Mouse (Mus musculus) neural tube, embryonic 15.5 days (tissue): ENCODE measurements around the gene Lrrc4. TPM values are rescaled to one million over a fixed set of nuclear protein-coding genes. Genes with fewer than 3 reads are reported as not detected.
A peak's percentile ranks its signal among the peaks of the same experiment; 100 is the strongest.

Experiments used
- ATAC-seq: fragments of 200-750 bp; cut with Nextera tagmentation; 2 replicates; pipeline ENCODE4 v1.8.0; 2017; ENCODE audit warnings: mild to moderate bottlenecking, moderate TSS enrichment, moderate library complexity; ENCODE audit not compliant: low FRiP score
- H3K27ac ChIP-seq: fragments of 300-500 bp; sonication (generic); replicated peaks from 2 replicates; pipeline ENCODE4 v1.5.1; 2015; ENCODE audit warnings: mild to moderate bottlenecking, inconsistent platforms
- H3K27me3 ChIP-seq: fragments of 300-500 bp; sonication (generic); replicated peaks from 2 replicates; pipeline ENCODE4 v1.6.1; 2015; ENCODE audit warnings: inconsistent platforms
- H3K36me3 ChIP-seq: fragments of 300-500 bp; sonication (generic); 2 replicates; pipeline ENCODE4 v1.6.1; 2015; ENCODE audit warnings: inconsistent platforms
- H3K4me1 ChIP-seq: fragments of 300-500 bp; sonication (generic); 2 replicates; pipeline ENCODE4 v1.6.1; 2015; ENCODE audit warnings: inconsistent platforms
- H3K4me2 ChIP-seq: fragments of 300-500 bp; sonication (generic); 2 replicates; pipeline ENCODE4 v1.6.1; 2015; ENCODE audit warnings: inconsistent platforms, mild to moderate bottlenecking, moderate library complexity
- H3K4me3 ChIP-seq: fragments of 300-500 bp; sonication (generic); replicated peaks from 2 replicates; pipeline ENCODE4 v1.5.1; 2015; ENCODE audit warnings: mild to moderate bottlenecking, inconsistent platforms
- H3K9ac ChIP-seq: fragments of 300-500 bp; sonication (generic); replicated peaks from 2 replicates; pipeline ENCODE4 v1.6.1; 2015; ENCODE audit warnings: mild to moderate bottlenecking, inconsistent platforms
- H3K9me3 ChIP-seq: fragments of 300-500 bp; sonication (generic); replicated peaks from 2 replicates; pipeline ENCODE4 v1.6.1; 2016; ENCODE audit warnings: inconsistent platforms
- whole genome bisulfite sequencing: fragments of 180-500 bp; shearing (Covaris S2); methylation state at CpG from one replicate; pipeline ENCODE4 v1.1.7; 2015; ENCODE audit warnings: mixed read lengths; 5-methylcytosine and 5-hydroxymethylcytosine counted together
- polyA plus RNA-seq: library from polyadenylated mRNA; unstranded; fragments of >200 nt; fragmentation: Nextera tagmentation; extraction: Ambion mirVana; gene quantifications from 2 replicates; pipeline ENCODE4 v1.2.1, GENCODE M21; 2015

Lrrc4 gene
- polyA plus RNA-seq, 1 experiment from 2014 or later = 8.5 TPM

DNA sequence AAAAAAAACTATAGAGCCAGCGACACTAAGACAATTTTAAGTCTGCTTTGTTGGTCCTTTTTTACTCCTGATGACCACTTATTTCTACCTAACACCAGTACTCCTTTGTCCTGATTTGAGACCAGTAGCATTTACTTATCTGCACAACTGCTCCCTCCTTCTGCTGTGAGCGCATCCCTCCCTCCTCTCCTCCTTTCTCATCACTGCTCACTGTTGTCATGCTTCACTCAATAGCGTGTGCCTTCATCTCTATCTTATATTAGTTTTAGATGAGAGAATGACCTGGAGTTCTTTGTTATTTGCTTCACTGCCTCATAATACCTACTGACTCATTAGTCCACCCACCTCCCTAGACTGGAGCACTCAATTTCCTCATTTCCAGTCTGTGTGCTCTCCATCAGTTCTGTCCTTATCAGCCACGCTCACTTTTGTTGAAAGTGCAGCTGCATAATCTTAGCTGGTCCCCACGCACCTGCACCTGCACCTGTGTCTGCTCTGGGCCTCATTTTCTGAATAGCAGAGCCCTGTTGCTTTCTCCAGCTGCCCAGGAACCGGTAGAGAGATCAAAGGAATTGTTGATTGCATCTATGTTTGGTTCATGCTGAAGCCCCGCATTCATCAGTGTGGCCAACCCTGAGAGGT is 114.2 kb downstream of the Lrrc4 start:
- Histone ChIP-seq H3K27ac (no peak overlapping the region), H3K4me1 (peaks cover 10% of the 10 kb centered on the region; the same call in 1 of the 2 replicates), H3K9me3 (no peaks in the 10 kb centered on the region), H3K9ac (no peak overlapping the region), H3K4me3 (no peak overlapping the region), H3K27me3 (no peaks in the 10 kb centered on the region), H3K4me2 (no peak overlapping the region), H3K36me3 (no peaks in the 10 kb centered on the region)
- 48% methylated on average over 7 of the region's 7 CpGs for WGBS
- ATAC-seq = no peak

DNA sequence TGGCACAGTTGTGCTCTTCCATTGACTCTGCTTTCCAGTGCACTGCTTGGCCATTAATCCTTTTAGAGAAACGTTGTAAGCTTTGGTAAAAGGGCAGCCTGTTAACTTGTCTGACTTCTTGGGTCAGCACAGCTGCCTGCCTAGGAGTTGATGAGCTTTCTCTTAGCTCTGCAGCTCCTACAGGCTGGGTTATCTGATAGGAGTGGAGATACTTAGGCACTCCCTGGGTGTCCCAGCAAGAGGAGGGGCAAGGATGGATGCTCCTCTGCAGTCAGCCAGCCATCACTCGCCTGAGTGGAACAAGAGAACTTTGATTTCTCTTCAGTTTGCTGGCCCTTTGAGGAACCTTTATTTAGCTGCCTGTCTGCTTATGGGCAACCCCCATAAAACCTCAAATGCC is 121.5 kb downstream of the Lrrc4 start:
- WGBS = 23% methylated on average over 2 of the region's 2 CpGs
- Histone ChIP-seq H3K27me3 (no peaks in the 10 kb centered on the region), H3K9ac (no peak overlapping the region), H3K9me3 (no peaks in the 10 kb centered on the region), H3K4me3 (no peak overlapping the region), H3K4me1 (peaks cover 19% of the 10 kb centered on the region), H3K36me3 (no peaks in the 10 kb centered on the region), H3K4me2 (no peak overlapping the region), H3K27ac (no peak overlapping the region)
- no peak for ATAC-seq

DNA sequence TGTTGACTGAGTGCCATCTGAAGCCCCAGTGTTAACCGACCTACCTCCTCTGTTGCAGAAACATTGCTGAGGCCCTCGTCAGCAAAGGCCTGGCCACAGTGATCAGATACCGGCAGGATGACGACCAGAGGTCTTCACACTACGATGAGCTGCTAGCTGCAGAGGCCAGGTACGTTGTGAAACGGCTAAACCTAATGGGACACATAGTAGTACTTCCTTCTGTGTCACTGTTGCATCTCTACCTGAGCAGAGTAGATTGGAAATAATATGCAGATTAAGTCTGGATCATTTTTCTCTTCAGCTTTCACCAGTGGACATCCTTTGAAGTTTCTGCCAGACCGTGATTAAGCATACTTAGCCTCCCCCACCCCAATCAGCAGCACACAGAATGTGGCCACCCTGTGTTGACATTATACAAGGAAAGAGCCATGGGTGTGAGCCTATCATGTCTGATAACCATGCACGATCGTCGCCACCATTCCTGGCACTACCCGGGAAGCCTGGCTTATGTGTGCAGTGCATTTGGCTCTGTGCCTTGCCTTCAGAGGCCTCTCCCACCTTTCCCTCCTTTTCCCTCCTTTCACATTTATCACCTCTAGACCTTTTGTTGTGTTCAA is 124.5 kb downstream of the Lrrc4 start:
- H3K9ac ChIP-seq = no peak overlapping the region
- no peaks in the 10 kb centered on the region for H3K27me3 ChIP-seq
- no peaks in the 10 kb centered on the region for H3K9me3 ChIP-seq
- no peak overlapping the region for H3K27ac ChIP-seq
- H3K4me1 ChIP-seq = peaks cover 22% of the 10 kb centered on the region
- WGBS = 77% methylated on average over 12 of the region's 12 CpGs
- no peak overlapping the region for H3K4me2 ChIP-seq
- H3K36me3 ChIP-seq = no peaks in the 10 kb centered on the region
- no peak for ATAC-seq
- H3K4me3 ChIP-seq = no peak overlapping the region

DNA sequence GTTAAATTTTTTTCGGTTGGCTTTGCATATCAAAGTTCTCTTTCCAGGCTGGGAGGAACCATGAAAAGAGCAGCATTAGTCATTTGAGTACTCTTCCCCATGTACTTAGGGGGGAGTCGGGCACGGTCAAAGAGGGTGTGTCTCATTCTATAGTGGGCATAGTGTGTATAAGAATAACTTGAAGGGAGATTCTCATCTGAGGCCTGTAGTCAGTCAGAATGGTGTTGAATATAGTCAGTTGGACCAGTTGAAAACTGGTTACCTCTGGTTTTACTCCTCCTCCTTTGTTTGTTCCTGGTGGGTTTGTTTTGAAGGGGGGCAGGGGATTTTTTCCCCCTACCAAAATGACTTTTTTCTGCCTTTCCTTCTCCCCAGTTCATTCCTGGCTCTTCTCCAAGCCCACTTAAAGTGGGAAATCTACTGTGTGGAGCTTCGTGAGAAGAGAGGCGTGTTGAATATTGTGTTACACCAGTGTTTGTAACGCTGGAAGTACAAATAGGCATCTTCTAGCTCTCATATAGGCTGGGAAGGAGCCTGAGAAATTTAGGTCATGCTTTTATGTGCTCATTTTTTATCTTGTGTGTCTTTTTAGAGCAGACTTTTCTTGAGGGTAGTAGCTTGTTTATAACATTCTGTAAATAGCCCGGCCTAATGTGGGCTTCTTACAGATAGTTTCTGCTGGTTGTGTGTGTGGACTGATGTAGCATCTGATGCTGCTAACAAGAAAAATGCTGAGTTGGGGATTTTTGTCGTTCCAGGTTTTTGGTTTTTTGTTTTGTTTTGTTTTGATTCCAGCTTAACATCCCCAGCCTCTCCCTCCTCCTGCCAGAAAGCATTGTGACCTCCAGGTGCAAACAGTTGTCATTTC is 125.2 kb downstream of the Lrrc4 start:
- Histone ChIP-seq H3K9ac (no peak overlapping the region), H3K27me3 (no peaks in the 10 kb centered on the region), H3K9me3 (no peaks in the 10 kb centered on the region), H3K4me1 (peaks cover 22% of the 10 kb centered on the region), H3K4me3 (no peak overlapping the region), H3K36me3 (no peaks in the 10 kb centered on the region), H3K27ac (0 out of 2 replicates have a peak overlapping the region, but pooled peaks have one; percentile 34), H3K4me2 (no peak overlapping the region)
- 70% methylated on average over 8 of the region's 8 CpGs for WGBS
- no peak for ATAC-seq

DNA sequence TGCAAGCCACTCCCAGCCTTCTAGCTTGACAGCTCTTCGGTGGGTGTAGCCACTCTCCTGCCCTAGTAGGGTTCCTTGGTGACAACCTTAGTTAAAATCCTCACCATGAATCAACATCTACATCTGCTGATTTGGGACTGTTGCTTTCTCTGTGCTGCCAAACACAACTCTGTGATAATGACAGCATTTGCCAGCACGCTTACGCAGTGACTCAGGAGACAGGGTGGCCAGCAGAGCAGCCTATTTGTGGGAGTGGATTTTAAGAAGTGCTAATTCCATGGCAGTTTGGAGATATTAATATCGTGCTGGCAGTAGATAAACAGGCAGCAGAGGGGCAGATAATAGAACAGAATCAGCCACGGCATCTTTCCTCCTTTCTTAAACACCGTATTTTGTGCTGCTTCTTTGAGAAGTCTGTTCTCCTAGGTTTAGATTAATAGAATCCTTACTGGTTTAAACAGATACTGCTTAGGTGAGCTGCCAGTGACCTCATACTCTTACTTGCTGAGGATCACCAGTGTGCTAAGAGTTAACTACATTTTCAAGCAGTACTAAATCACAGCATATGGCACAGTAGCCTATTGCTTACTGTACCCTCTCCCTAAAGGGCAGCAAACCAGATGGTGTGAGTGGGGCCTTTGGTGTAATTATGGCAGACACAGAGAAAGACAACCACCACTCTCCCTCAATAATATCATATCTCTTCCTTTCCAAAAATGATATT is 126.0 kb downstream of the Lrrc4 start:
- Histone ChIP-seq H3K36me3 (no peaks in the 10 kb centered on the region), H3K4me1 (peaks cover 22% of the 10 kb centered on the region), H3K27ac (peak overlapping the region; percentile 34; the same call in 1 of the 2 replicates), H3K9me3 (no peaks in the 10 kb centered on the region), H3K4me2 (no peak overlapping the region), H3K9ac (no peak overlapping the region), H3K4me3 (no peak overlapping the region), H3K27me3 (no peaks in the 10 kb centered on the region)
- WGBS = 59% methylated on average over 6 of the region's 6 CpGs
- peak; percentile 36; the same call in 1 of the 2 replicates for ATAC-seq

DNA sequence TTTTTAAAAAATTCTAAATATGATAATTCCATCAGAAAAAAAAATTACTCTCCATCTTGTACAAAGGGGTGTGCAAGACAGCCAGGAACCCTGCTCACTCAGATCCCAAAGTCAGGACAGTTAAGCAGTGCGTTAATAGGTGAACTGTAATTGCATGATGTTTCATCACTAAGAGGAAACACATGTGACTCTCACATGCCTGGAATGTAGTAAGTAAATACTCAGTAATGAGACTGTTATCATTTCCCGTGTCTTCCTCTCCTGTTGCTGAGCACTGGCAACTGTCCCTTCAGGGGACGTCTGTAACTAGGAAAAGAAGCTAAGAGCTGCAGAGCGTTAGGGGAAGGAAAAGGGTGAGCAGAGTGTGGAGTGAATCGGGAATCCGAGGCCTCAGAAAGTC is 126.9 kb downstream of the Lrrc4 start:
- Histone ChIP-seq H3K9me3 (no peaks in the 10 kb centered on the region), H3K4me2 (no peak overlapping the region), H3K27me3 (no peaks in the 10 kb centered on the region), H3K27ac (no peak overlapping the region), H3K4me1 (peaks cover 22% of the 10 kb centered on the region), H3K36me3 (no peaks in the 10 kb centered on the region), H3K4me3 (no peak overlapping the region), H3K9ac (no peak overlapping the region)
- WGBS = 53% methylated on average over 6 of the region's 6 CpGs
- ATAC-seq = no peak

DNA sequence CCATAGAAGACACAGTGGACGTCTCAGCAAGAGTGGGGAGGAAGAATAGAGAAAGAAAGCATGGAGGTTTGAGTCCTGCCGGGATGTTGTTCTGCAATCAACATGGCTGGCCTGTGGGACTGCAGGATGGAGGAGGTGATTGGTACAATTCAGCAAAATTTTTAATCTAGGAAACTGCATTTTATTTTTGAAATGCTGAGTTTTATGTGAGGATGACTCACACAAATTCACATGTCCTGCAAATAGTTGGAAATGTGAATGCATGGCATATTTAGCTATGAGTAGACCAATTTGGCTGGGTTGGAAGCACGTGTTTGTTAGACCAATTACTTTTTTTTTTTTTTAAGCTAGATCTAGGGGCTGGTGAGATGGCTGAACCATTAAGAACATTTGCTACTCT is 134.3 kb downstream of the Lrrc4 start:
- no peak for ATAC-seq
- Histone ChIP-seq H3K4me2 (no peak overlapping the region), H3K4me3 (no peak overlapping the region), H3K27me3 (no peaks in the 10 kb centered on the region), H3K27ac (no peak overlapping the region), H3K9ac (no peak overlapping the region), H3K4me1 (no peaks in the 10 kb centered on the region), H3K36me3 (no peaks in the 10 kb centered on the region), H3K9me3 (no peaks in the 10 kb centered on the region)
- 89% methylated on average over 3 of the region's 3 CpGs for WGBS

DNA sequence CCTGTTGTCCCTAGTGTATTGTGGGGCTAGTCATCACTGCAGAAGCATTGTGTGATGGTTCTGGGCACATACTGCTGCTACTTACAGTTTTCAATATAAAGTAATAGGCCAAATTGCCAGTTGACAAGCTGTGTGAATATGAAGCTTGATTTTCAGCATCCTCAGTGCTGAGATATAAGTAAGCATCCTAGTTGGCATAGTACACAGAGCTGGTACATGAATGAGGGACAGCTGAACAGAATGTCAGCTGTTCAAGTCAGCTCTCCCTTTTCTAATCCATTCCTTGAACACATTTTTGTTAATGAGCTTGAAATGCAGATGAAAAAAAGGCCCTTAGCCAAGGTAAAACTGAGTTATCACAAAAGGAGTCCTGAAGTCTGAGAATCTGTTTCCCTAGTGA is 138.9 kb downstream of the Lrrc4 start:
- 0 out of 2 replicates have a peak overlapping the region, but pooled peaks have one; percentile 5 for H3K27ac ChIP-seq
- no peak for ATAC-seq
- H3K4me2 ChIP-seq = no peak overlapping the region
- no peak overlapping the region for H3K9ac ChIP-seq
- no peak overlapping the region for H3K4me3 ChIP-seq
- no peaks in the 10 kb centered on the region for H3K27me3 ChIP-seq
- no peaks in the 10 kb centered on the region for H3K4me1 ChIP-seq
- no peaks in the 10 kb centered on the region for H3K36me3 ChIP-seq
- no peaks in the 10 kb centered on the region for H3K9me3 ChIP-seq

DNA sequence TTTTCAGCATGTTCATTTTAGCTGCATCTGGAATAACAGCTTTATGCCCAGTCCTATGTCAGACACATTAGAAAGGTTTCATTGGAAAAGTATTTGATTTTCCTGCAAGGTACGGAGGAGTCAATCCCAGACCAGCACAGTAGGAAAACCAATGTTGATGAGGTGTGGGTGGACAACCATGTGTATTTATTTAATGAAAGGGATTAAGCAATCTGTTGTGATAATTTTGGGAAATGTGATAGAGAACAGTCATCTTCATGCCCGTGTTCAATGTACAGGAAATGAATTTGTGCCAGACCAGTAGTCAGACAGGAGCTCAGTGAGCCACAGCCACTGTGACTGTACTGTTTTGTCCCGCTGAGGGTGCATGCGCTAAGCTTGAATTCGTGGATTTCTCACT is 143.8 kb downstream of the Lrrc4 start:
- Histone ChIP-seq H3K4me2 (no peak overlapping the region), H3K9ac (no peak overlapping the region), H3K4me1 (no peaks in the 10 kb centered on the region), H3K36me3 (no peaks in the 10 kb centered on the region), H3K9me3 (no peaks in the 10 kb centered on the region), H3K4me3 (no peak overlapping the region), H3K27ac (no peak overlapping the region), H3K27me3 (no peaks in the 10 kb centered on the region)
- no peak for ATAC-seq
- WGBS = 90% methylated on average over 5 of the region's 5 CpGs

DNA sequence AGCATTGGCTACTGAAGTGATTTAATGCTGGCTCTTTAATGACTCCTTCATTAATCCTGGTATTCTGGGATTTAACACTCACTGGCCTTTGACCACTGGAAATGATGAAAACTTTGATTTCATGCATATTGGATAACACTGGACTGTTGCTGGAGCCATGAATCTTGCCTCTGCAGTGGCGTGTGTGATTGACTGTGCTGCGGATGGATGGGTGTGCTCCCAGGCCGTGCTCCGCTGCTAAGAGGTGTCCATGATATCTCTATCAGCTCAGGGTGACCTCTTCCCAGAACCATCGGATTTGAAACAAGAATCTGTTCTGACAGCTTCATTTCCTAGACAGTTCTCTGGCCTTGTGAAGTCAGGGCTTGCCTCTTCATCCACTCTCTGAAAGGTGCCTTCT is 145.8 kb downstream of the Lrrc4 start:
- Histone ChIP-seq H3K9ac (no peak overlapping the region), H3K4me1 (no peaks in the 10 kb centered on the region), H3K36me3 (no peaks in the 10 kb centered on the region), H3K9me3 (no peaks in the 10 kb centered on the region), H3K27me3 (no peaks in the 10 kb centered on the region), H3K4me3 (no peak overlapping the region), H3K27ac (no peak overlapping the region), H3K4me2 (no peak overlapping the region)
- no peak for ATAC-seq
- 86% methylated on average over 5 of the region's 5 CpGs for WGBS

DNA sequence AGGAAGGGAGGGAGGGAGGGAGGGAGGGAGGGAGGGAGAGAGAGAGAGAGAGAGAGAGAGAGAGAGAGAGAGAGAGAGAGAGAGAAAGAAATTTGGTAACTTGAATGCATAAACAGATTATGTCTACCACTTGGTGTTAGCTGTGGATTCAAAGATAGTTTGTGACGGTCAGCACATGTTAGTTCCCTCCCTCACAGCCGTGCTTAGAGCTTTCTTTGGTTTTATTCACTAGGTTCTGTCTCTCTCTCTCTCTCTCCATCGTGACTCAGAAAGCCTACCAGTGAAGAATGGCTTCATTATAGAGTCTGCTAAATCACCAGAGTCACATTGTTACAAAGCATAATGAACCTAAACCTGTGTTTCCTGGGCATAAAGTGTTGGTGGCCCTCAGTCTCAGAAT is 146.5 kb downstream of the Lrrc4 start:
- Histone ChIP-seq H3K27me3 (no peaks in the 10 kb centered on the region), H3K4me1 (no peaks in the 10 kb centered on the region), H3K9me3 (no peaks in the 10 kb centered on the region), H3K36me3 (no peaks in the 10 kb centered on the region), H3K9ac (no peak overlapping the region), H3K4me2 (no peak overlapping the region), H3K27ac (no peak overlapping the region), H3K4me3 (no peak overlapping the region)
- 39% methylated on average over 3 of the region's 3 CpGs for WGBS
- no peak for ATAC-seq
